Mouse (Mus musculus): ENCODE data around the gene Zmynd8. TPM values are rescaled to one million over a fixed set of nuclear protein-coding genes. Genes with fewer than 3 reads are reported as not detected.

Zmynd8 gene
- total RNA-seq, 2 experiments from 2014 or later, result 160 to 162 TPM

DNA sequence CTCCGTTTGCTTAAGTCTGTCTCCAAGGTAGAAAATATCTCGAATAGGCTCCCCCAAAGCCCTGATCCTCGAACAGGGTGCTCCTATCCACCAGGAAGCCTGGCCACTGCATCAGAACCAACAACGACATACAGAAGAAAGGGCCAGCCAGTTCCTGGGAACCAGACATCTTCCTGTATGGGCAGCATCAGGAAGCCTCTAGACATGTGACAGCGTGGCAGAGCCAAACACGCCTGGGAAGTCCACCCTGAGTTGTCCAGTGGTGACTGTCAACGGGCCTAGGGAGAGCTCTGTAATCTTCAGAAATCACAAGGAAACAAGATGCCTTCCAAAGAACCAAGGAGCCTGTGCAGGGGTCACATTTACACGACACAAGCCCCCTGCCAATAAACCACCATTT is 52.0 kb downstream of the Zmynd8 start:
- intact Hi-C loops (cut with DNase I), result no loop called here

DNA sequence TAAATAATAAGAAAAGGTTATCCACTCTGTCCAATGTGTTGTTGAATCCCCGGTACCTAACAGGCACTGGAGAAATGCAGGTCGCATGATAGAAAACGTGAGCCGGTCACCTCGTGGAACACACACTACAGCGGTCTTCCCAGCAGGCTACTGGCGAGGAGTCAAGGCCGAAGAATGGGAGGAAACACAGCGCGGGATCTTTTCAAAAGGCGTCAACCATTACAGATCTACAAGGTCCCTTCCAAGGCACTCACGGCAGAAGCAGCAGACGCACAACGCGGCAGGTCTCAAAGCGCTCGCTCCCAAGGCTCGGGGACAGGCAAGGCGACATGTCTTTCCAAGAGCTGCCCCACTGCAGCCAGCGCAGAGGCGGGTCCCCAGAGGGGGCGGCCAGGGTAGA is 53.3 kb downstream of the Zmynd8 start:
- DNase-seq (ENCODE audit: low spot score in 2 of 2), result no peak
- intact Hi-C loops (cut with DNase I), result no loop called here

More for the DNA sequence above, 52.0 kb downstream of the Zmynd8 start:
- no peak for DNase-seq (ENCODE audit: low spot score in 2 of 2)

DNA sequence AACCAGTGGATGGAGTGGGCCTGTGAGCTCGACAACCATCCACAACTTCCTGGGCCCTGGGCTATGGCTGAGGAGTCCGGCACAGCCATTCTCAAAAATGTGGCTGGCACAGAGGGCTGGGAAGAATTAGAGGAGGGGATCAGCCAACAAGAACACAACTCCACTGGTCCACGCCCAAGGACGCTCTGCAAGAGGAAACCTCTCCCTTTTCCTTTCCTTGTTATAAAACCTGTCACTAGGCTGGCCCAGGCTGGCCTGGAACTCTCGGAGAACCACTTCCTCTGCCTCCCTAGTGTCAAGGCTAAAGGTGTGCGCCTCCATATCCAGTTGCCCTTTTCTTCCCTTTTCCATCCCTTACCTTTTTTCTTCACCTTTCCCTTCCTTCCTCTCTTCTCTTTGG is 55.5 kb downstream of the Zmynd8 start:
- intact Hi-C loops (cut with DNase I), result no loop called here

GRCm38 (mm10) chr2:165842241-165842640 is 56.6 kb downstream of the Zmynd8 start:
- DNase-seq (ENCODE audit: low spot score in 2 of 2), result peak in 1 of 2 experiments; percentile 76
- intact Hi-C loops (cut with DNase I), result no loop called here

More for the DNA sequence above, 55.5 kb downstream of the Zmynd8 start:
- DNase-seq (ENCODE audit: low spot score in 2 of 2), result no peak

DNA sequence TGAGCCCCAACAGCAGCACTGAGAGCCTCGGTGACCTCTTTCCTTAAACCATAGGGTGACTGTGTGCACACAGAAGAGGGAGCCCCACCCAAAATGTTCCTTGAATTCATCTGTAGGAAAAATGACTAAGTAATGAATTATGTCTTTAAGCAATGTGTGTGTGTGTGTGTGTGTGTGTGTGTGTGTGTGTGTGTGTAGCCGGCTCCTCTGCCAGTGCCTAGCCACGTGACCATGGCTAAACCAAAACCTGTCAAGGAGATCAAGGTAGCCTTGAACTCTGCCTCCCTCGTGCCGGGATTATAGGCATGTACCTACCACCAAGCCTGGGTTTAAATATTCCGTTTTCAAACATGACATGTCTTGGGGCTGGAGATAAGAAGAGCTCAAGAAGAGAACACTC is 57.0 kb downstream of the Zmynd8 start:
- intact Hi-C loops (cut with DNase I), result no loop called here
- no peak for DNase-seq (ENCODE audit: low spot score in 2 of 2)

GRCm38 (mm10) chr2:165840852-165841251 is 58.0 kb downstream of the Zmynd8 start:
- intact Hi-C loops (cut with DNase I), result no loop called here
- DNase-seq (ENCODE audit: low spot score in 2 of 2), result peak in 1 of 2 experiments; percentile 81

- no peak for DNase-seq (ENCODE audit: low spot score in 2 of 2)
- intact Hi-C loops (cut with DNase I), result no loop called here
These were observed 59.5 kb downstream of the Zmynd8 start for GRCm38 (mm10) chr2:165839317-165839652.

- DNase-seq (ENCODE audit: low spot score in 2 of 2), result no peak
These were observed 60.1 kb downstream of the Zmynd8 start for GRCm38 (mm10) chr2:165838606-165839316.

GRCm38 (mm10) chr2:165834601-165835000 is 64.2 kb downstream of the Zmynd8 start:
- DNase-seq (ENCODE audit: low spot score in 2 of 2), result no peak
- intact Hi-C loops (cut with DNase I), result no loop called here

More at GRCm38 (mm10) chr2:165838606-165839316, 60.1 kb downstream of the Zmynd8 start:
- intact Hi-C loops (cut with DNase I), result no loop called here

GRCm38 (mm10) chr2:165833468-165833867 is 65.3 kb downstream of the Zmynd8 start:
- DNase-seq (ENCODE audit: low spot score in 2 of 2), result no peak
- intact Hi-C loops (cut with DNase I), result no loop called here

DNA sequence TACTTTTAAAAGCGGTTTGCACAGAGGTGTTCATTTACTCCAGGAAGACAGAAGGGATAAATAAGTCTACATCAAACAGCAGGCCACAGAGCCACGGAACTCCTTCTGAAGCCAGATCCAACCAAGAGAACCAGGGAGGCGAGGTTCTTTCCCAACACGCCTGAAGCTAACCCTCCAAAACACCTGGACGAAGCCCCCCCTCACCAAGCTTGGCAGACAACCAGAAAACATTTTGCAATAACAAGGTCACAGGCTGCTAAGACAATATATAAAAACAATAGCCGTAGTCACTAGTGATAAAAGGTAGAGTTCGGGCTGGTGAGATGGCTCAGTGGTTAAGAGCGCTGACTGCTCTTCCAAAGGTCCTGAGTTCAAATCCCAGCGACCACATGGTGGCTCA is 66.1 kb downstream of the Zmynd8 start:
- intact Hi-C loops (cut with DNase I), result no loop called here

DNA sequence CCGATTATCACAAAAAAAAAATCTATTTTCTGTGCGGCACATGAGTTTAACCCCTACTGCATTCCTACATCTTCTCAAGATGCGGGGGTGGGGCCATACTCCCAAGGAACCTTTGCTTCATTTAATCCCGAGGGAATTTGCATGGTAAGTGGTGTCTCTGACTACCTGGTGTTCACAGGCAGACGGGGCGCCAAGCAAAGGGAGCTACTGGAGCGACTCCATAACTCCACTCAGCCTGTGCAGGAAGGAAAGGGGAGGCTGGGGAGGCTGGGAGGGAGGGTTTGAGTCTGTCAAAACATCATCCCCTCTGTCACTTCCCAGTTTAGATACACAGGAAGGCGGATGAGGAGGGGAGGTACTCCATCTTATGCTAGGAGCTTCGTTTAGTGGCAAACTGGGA is 66.5 kb downstream of the Zmynd8 start:
- intact Hi-C loops (cut with DNase I), result no loop called here
- peak in 1 of 2 experiments; percentile 66 for DNase-seq (ENCODE audit: low spot score in 2 of 2)

More for the DNA sequence above, 66.1 kb downstream of the Zmynd8 start:
- no peak for DNase-seq (ENCODE audit: low spot score in 2 of 2)

GRCm38 (mm10) chr2:165831637-165832289 is 67.1 kb downstream of the Zmynd8 start:
- DNase-seq (ENCODE audit: low spot score in 2 of 2), result no peak
- intact Hi-C loops (cut with DNase I), result no loop called here

DNA sequence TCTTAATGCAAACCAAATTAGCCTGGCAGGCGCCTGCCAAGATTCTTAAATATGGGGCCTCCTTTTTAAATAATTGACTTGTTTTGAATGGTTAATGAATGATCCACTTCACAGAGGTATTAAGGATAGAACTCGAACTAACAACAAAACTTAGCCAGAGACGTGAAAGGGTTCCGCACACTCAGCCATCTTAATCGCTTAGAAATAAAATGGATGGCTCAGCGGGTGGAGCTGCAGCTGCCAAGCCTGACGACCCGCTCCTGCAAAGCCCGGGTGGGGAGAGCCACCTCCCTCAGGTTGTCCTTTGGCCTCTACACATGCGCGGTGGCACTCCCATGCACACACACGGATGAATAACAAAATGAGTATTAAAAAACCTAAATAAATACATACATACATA is 70.0 kb downstream of the Zmynd8 start:
- no peak for DNase-seq (ENCODE audit: low spot score in 2 of 2)
- intact Hi-C loops (cut with DNase I), result no loop called here

DNA sequence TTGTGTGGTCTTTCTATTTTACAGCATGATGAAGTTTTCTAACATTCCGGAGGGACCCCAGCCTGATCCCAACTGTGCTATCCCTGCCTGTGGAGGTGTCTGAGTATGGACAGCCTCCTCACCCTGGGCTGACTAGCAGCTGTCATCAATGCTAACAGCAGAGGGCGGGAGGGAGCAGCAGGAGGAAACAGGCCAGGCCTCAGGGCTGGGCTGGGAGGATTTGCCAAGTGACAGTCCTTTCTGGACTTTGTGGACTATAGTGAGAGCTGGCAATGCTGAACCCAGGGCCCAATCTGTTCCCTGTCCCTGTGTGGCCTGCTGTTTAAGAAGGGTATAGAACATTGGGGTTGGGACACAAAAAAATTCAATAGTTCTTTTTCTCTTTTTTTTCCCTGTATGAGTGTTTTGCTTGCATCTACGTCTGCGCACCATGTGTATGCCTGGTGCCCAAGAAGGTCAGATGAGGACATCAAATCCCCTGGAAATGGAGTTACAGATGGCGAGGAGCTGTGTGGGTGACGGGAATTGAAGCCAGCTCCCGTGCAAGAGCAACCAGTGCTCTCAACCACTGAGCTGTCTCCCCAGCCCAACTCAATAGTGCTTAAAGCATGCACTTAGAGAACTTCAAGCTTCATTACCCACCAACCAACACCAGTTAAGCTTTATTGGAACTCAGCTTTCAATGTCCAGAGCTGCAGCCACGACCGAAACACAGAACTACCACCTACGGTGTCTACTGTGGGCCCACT is 72.7 kb downstream of the Zmynd8 start:
- DNase-seq (ENCODE audit: low spot score in 2 of 2), result peak; percentile 63 to 93
- intact Hi-C loops (cut with DNase I), result loop anchor here (1.0 to 2.0 kb wide), 2 partner anchors 59 to 88 kb away; no protein-coding TSS in a partner anchor

GRCm38 (mm10) chr2:165825261-165825900 is 73.4 kb downstream of the Zmynd8 start:
- no peak for DNase-seq (ENCODE audit: low spot score in 2 of 2)
- intact Hi-C loops (cut with DNase I), result no loop called here

- no peak for DNase-seq (ENCODE audit: low spot score in 2 of 2)
- intact Hi-C loops (cut with DNase I), result no loop called here
These were observed 74.0 kb downstream of the Zmynd8 start for GRCm38 (mm10) chr2:165824826-165825225.

DNA sequence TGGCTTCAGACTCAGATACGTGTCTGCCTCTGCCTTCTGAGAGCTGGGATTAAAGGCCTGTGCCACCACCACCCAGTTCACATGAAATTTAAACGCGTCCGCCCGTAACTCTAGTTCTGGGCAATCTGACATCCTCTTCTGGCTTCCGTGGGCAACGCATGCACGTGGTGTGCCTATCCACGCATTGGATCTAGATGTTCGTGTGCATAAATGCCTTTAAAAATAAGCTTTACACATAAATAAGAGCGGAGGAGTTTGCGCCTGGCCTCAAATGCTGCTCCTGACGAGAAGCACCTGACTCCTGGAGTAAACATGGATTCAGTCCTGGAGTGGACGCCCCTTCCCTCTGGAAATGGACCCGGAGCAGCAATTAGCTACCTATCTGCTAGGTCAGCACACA is 76.3 kb downstream of the Zmynd8 start:
- intact Hi-C loops (cut with DNase I), result no loop called here
- peak in 1 of 2 experiments; percentile 60 for DNase-seq (ENCODE audit: low spot score in 2 of 2)

GRCm38 (mm10) chr2:165821671-165822070 is 77.1 kb downstream of the Zmynd8 start:
- no peak for DNase-seq (ENCODE audit: low spot score in 2 of 2)
- intact Hi-C loops (cut with DNase I), result no loop called here

DNA sequence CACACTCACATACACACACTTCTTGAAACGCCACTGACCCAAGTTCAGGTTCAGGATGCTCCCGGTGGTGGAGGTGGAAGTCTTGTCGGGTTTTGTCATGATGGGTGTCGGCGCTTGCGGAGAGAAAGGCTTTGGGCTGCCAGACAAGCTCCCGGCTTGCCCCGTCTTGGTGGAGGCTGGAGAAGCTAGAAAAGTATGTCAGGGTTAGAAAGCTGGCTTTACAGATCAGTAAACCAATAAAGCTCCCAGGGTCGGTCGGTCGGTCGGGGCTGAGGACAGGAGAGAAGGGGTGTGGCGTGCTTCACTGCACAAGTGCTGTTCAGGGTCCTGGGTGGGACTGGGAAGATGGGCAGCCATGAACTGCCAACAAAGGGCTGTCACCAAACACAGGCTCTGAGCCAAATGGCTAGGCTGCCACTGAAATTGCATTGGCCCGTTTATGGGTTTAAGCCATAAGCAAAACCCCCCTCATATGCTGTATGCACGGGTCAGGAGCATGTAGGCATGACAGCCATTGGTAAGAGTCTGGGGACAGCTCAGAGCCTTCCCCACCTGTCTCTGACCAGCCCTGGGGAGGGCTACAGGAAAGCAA is 78.2 kb downstream of the Zmynd8 start:
- DNase-seq (ENCODE audit: low spot score in 2 of 2), result no peak
- intact Hi-C loops (cut with DNase I), result no loop called here
